Mouse (Mus musculus): Measurements from ENCODE around the gene Rilpl1. TPM values are rescaled to one million over a fixed set of nuclear protein-coding genes. Genes with fewer than 3 reads are reported as not detected.

Gene Rilpl1
- 14.7 and 15.9 TPM in 2 replicates for polyA plus RNA-seq (2015; fragmentation: Nextera tagmentation; extraction: Ambion mirVana)

DNA sequence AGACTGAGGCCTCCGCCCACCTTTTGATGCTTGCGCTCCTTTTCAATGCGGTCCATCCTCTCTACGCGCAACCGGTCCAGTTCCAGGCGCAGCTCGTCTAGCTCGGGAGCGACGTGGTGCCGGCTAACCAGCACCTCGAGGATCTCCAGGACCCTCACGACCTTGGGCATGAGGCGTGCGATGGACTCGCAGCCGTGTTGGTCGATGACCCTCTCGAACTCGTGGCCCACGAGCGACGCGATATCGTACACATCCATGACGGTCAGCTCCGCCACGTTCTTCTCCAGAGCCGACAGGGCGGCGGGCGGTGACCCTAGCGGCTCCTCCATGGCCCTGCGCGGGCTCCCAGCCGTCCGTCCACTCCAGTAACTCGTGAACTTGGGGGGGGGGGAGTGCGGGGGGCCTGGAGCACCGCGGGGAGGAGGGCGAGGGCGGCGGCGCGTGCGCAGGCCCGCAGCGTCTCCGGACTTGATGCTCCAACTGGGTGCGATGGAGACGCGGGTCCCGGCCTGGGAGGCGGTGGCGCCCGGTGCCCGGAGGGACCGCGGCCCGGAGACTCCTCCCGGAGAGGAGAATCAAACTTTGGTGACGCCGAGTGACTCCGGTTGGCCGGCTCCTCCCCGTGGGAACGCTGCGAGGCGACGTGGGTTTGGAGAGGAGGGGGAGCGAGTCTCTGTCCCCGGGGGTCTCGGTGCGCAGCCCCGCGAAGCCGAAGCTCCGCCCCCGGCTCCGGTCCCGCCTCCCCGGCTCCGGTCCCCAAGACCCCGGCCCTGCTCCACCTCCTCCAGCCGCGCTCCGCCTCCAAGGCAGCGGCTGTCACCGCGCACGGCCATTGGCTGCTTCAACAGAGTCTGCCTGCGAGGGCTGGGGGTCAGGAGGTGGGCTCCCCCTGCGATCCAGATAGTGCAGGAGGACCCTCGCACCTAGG lies at the start of gene Rilpl1:
TSS of gene Rilpl1 (minus strand) at position 737 of the 928 bp plus-strand sequence.

DNA sequence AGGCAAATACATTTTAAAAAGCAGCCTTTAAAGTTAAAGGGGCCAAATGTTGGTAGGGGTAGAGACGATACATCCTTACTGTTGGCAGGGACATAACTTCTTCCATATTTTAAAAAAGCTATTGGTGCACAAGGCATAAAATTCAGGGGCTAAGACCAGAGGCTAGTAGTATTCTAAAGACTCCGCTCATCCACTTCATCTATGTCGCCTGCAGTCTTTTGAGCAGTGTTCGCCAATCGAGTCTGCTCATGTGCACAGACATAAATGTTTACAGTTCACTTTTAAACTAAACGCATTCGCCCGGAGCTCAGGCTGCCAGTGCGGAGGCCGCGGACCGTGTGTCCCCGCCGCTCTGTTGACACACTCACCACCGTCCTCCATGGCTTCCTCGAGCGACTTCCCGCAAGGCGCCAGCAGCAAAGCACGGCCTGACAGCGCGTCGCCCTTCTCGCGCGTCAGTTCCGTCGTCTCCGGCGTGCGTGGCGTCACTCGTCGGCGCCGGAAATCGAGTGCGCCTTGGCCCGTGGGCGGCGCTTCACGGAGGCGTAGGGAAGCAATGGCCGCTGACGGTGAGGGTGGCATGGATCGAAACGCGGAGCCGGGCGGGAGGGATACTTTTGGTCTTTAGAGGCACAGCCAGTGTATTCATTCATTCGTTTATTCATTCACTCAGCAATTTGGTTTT lies 47.6 kb upstream of the Rilpl1 start, which contains the start of the genes Eif2b1 and Gtf2h3:
TSS of gene Eif2b1 (minus strand) at position 499 of the 685 bp plus-strand sequence.
TSS of gene Gtf2h3 (plus strand) at position 508 of the 685 bp plus-strand sequence.

DNA sequence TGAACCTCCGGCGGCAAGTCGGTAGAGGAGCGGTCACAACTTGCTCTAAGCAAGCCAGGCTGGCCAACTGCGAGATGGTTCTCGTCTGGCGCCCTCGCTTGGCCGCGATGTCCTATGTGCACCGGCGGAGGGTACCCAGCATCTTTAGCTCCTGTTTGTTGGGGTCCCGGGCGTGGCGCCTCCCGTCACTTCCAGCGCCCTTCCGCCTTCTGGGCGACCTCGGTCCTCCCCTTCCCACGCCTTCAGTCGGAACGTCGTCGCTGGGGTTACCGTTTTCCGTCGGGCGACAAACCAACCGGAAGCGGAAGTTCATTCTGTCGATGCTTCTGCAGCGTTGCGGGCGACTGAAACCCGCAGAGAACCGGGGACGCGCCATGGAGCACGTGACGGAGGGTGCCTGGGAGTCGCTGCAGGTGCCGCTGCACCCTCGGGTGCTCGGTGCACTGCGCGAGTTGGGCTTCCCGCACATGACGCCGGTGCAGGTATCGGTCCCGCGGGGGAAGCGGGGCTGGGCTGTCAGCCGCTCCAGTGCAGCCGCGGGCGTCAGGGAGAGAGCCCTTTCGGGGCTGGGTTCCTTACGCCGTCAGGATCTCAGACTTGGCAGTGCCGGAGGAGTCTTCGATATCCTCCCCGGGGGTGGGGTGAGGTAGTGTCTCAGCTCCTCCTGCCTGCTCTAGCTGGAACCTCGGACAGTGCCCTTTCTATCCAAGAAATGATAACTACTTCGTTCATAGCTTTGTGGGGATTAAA lies 21.5 kb upstream of the Rilpl1 start, which contains the start of gene Ddx55:
TSS of gene Ddx55 (plus strand) at position 307 of the 750 bp plus-strand sequence.

DNA sequence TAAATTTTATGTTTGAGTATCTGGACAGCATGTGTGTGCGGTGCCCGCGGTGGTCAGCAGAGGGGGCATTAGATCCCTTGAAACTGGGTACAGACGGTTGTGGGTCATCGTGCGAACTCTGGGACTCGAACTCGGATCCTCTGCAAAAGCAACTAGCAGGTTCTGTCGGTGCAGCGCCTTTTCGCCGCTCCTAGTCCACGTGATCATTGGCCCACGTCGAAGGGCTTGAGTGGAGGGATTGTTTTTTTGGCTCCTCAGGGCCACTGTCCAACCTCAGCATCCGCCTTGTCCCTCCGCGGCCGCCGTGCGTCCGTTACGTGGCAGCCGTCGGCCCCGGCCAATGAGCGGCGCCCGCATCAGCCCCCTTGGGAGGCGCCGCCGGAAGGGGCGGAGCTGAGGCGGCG lies 9.2 kb upstream of the Rilpl1 start, which contains the start of gene Tmed2:
TSS of gene Tmed2 (plus strand) at position 313 of the 404 bp plus-strand sequence.

DNA sequence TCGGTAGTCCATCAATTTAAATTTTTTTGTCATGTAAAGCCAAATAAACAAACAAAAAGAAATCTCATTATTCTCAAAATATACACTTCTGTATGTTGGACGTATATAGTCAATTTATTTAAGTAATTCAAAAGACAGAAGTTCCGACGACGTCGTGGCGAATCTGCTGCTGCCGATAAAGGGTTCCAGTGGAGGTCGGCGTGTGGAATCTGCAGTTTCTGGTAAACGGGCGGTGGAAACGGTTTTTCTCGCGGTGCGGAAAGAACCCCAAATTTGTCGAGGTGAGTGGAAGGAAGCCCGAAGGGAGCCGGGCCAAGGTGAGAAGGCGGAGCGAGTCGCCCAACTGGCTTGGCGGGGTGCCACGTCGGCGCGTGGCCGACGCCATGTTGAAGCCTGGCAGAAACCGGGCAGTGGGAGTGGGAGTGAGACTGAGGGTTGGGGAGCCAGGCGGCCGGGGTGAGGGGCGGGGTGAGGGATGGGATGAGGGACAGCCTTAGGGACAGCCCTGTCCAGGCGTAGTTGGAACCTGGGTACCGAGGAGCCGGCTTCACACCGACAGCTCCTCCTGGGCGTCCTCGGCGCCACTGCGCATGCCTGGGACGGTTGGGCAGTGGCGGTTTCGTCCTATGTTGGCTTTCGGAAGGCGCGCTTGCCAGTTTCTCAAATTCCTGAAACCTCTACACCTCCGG lies 48.1 kb downstream of the Rilpl1 start, which contains the start of gene Snrnp35:
TSS of gene Snrnp35 (plus strand) at position 169 of the 689 bp plus-strand sequence.

Other genes starting within 250 kb of the Rilpl1 start
- 3.7 and 4.1 TPM in 2 replicates for gene Mphosph9, start 203.4 kb downstream of the Rilpl1 start, polyA plus RNA-seq (2015; fragmentation: Nextera tagmentation; extraction: Ambion mirVana)
- 6.4 and 6.6 TPM in 2 replicates for gene 2810006K23Rik, start 203.3 kb downstream of the Rilpl1 start, polyA plus RNA-seq (2015; fragmentation: Nextera tagmentation; extraction: Ambion mirVana)
- 18.8 and 27.6 TPM in 2 replicates for gene Cdk2ap1, start 168.3 kb downstream of the Rilpl1 start, polyA plus RNA-seq (2015; fragmentation: Nextera tagmentation; extraction: Ambion mirVana)
- 40.8 and 50.9 TPM in 2 replicates for gene Sbno1, start 105.4 kb downstream of the Rilpl1 start, polyA plus RNA-seq (2015; fragmentation: Nextera tagmentation; extraction: Ambion mirVana)
- gene Kmt5a, start 91.5 kb downstream of the Rilpl1 start, polyA plus RNA-seq (2015; fragmentation: Nextera tagmentation; extraction: Ambion mirVana), result 23.8 and 26.4 TPM in 2 replicates
- gene Rilpl2, start 53.0 kb downstream of the Rilpl1 start, polyA plus RNA-seq (2015; fragmentation: Nextera tagmentation; extraction: Ambion mirVana), result 14.3 and 19.0 TPM in 2 replicates
- 9.0 and 9.9 TPM in 2 replicates for gene Snrnp35, start 48.3 kb downstream of the Rilpl1 start, polyA plus RNA-seq (2015; fragmentation: Nextera tagmentation; extraction: Ambion mirVana)
- gene Tmed2, start 9.3 kb upstream of the Rilpl1 start, polyA plus RNA-seq (2015; fragmentation: Nextera tagmentation; extraction: Ambion mirVana), result 466 and 537 TPM in 2 replicates
- gene Ddx55, start 21.5 kb upstream of the Rilpl1 start, polyA plus RNA-seq (2015; fragmentation: Nextera tagmentation; extraction: Ambion mirVana), result 5.7 TPM in 2 replicates
- gene Eif2b1, start 47.7 kb upstream of the Rilpl1 start, polyA plus RNA-seq (2015; fragmentation: Nextera tagmentation; extraction: Ambion mirVana), result 57.0 and 60.4 TPM in 2 replicates
- 24.8 and 26.7 TPM in 2 replicates for gene Gtf2h3, start 47.7 kb upstream of the Rilpl1 start, polyA plus RNA-seq (2015; fragmentation: Nextera tagmentation; extraction: Ambion mirVana)
- 30.4 and 33.5 TPM in 2 replicates for gene Atp6v0a2, start 97.2 kb upstream of the Rilpl1 start, polyA plus RNA-seq (2015; fragmentation: Nextera tagmentation; extraction: Ambion mirVana)
- 0.02 TPM in 2 replicates for gene Dnah10, start 193.7 kb upstream of the Rilpl1 start, polyA plus RNA-seq (2015; fragmentation: Nextera tagmentation; extraction: Ambion mirVana)

All from urinary bladder, postnatal 0 days (tissue).